Comparison of ENCODE assay signal across 29 mouse cellular contexts in genomic region chr1:131695308-131695707, GRCm38 (mm10). TPM values are rescaled to one million over a fixed set of nuclear protein-coding genes. Genes with fewer than 3 reads are reported as not detected.
DNase-seq lines count a peak whose midpoint lies in the region; ATAC-seq and TF ChIP-seq lines count a peak whose summit lies in the region.
"Had no signal": no experiment of that assay in that cellular context is flagged by ENCODE, and none has a peak within 500 bp of the region (broad histone marks: within the 10 kb centered on the region; RNA-seq: fewer than 3 reads in every experiment).

No protein-coding gene starts in this region.

- H3K27ac ChIP-seq in embryonic facial prominence, embryonic 11.5 days (replicated peaks; ENCODE audit: low read depth, low read length), result no peak overlapping the region
- H3K27ac ChIP-seq in embryonic facial prominence, embryonic 10.5 days (replicated peaks), result no peak overlapping the region
- H3K27ac ChIP-seq in embryonic facial prominence, embryonic 12.5 days, result no peak overlapping the region
- H3K27ac ChIP-seq in stomach, embryonic 15.5 days, result no peak overlapping the region
- H3K27ac ChIP-seq in stomach, postnatal 0 days (replicated peaks), result no peak overlapping the region
- H3K27ac ChIP-seq: embryonic facial prominence, embryonic 13.5 days; embryonic facial prominence, embryonic 15.5 days; forebrain, embryonic 10.5 days; forebrain, embryonic 12.5 days had no signal

- WGBS in embryonic facial prominence, embryonic 11.5 days, result 75% methylated on average over 2 of the region's 2 CpGs
- 83% methylated on average over 2 of the region's 2 CpGs for WGBS in embryonic facial prominence, embryonic 10.5 days
- 73% methylated on average over 2 of the region's 2 CpGs for WGBS in embryonic facial prominence, embryonic 12.5 days
- WGBS in stomach, embryonic 15.5 days, result 67% methylated on average over 2 of the region's 2 CpGs
- 43% methylated on average over 2 of the region's 2 CpGs for WGBS in stomach, postnatal 0 days

- H3K4me1 ChIP-seq in embryonic facial prominence, embryonic 11.5 days (ENCODE audit: control insufficient read depth, insufficient read depth, low read length), result no peaks in the 10 kb centered on the region
- peaks cover 22% of the 10 kb centered on the region for H3K4me1 ChIP-seq in embryonic facial prominence, embryonic 10.5 days
- H3K4me1 ChIP-seq in embryonic facial prominence, embryonic 12.5 days, result no peaks in the 10 kb centered on the region
- H3K4me1 ChIP-seq in stomach, embryonic 15.5 days, result no peaks in the 10 kb centered on the region
- H3K4me1 ChIP-seq in stomach, postnatal 0 days (replicated peaks; ENCODE audit: control insufficient read depth, insufficient read depth), result peaks cover 3% of the 10 kb centered on the region; the same call in 1 of the 2 replicates

- H3K36me3 ChIP-seq in embryonic facial prominence, embryonic 11.5 days (replicated peaks; ENCODE audit: control insufficient read depth, insufficient read depth, low read depth, low read length), result no peaks in the 10 kb centered on the region
- no peaks in the 10 kb centered on the region for H3K36me3 ChIP-seq in embryonic facial prominence, embryonic 10.5 days (replicated peaks)
- H3K36me3 ChIP-seq in embryonic facial prominence, embryonic 12.5 days, result no peaks in the 10 kb centered on the region
- H3K36me3 ChIP-seq in stomach, embryonic 15.5 days, result no peaks in the 10 kb centered on the region
- H3K36me3 ChIP-seq in stomach, postnatal 0 days (ENCODE audit: control insufficient read depth, insufficient read depth, low read length), result no peaks in the 10 kb centered on the region
- H3K36me3 ChIP-seq: embryonic facial prominence, embryonic 13.5 days; embryonic facial prominence, embryonic 15.5 days; forebrain, embryonic 10.5 days; forebrain, embryonic 12.5 days; G1E had no signal

- no peak overlapping the region for H3K9ac ChIP-seq in embryonic facial prominence, embryonic 11.5 days (replicated peaks; ENCODE audit: low read length)
- H3K9ac ChIP-seq in embryonic facial prominence, embryonic 12.5 days, result no peak overlapping the region
- no peak overlapping the region for H3K9ac ChIP-seq in stomach, embryonic 15.5 days
- H3K9ac ChIP-seq in stomach, postnatal 0 days (ENCODE audit: low read length), result no peak overlapping the region
- H3K9ac ChIP-seq: embryonic facial prominence, embryonic 13.5 days; embryonic facial prominence, embryonic 15.5 days; forebrain, embryonic 12.5 days had no signal

- TF ChIP-seq EP300 in stomach, postnatal 0 days (optimal IDR thresholded peaks at IDR 0.05), result no peak

- no peaks in the 10 kb centered on the region for H3K27me3 ChIP-seq in embryonic facial prominence, embryonic 11.5 days (ENCODE audit: control insufficient read depth, insufficient read depth, low read length)
- H3K27me3 ChIP-seq in embryonic facial prominence, embryonic 10.5 days (replicated peaks; ENCODE audit: low read depth, poor library complexity, severe bottlenecking), result no peaks in the 10 kb centered on the region
- no peaks in the 10 kb centered on the region for H3K27me3 ChIP-seq in embryonic facial prominence, embryonic 12.5 days
- H3K27me3 ChIP-seq in stomach, embryonic 15.5 days (replicated peaks), result no peaks in the 10 kb centered on the region
- no peaks in the 10 kb centered on the region for H3K27me3 ChIP-seq in stomach, postnatal 0 days (ENCODE audit: control insufficient read depth, insufficient read depth, low read length)
- H3K27me3 ChIP-seq: CH12.LX; embryonic facial prominence, embryonic 13.5 days; embryonic facial prominence, embryonic 15.5 days; forebrain, embryonic 12.5 days; Patski had no signal

- no peak for TF ChIP-seq CTCF in stomach, postnatal 0 days (IDR thresholded peaks at IDR 0.05; ENCODE audit: low read depth)

- no peaks in the 10 kb centered on the region for H3K9me3 ChIP-seq in embryonic facial prominence, embryonic 11.5 days (replicated peaks; ENCODE audit: control insufficient read depth, low read length)
- H3K9me3 ChIP-seq in embryonic facial prominence, embryonic 10.5 days, result no peaks in the 10 kb centered on the region
- no peaks in the 10 kb centered on the region for H3K9me3 ChIP-seq in embryonic facial prominence, embryonic 12.5 days
- H3K9me3 ChIP-seq in stomach, embryonic 15.5 days, result no peaks in the 10 kb centered on the region
- H3K9me3 ChIP-seq in stomach, postnatal 0 days (ENCODE audit: control insufficient read depth, low read length), result no peaks in the 10 kb centered on the region
- H3K9me3 ChIP-seq: embryonic facial prominence, embryonic 13.5 days; embryonic facial prominence, embryonic 15.5 days; forebrain, embryonic 10.5 days; forebrain, embryonic 12.5 days; G1E had no signal

- no peak overlapping the region for H3K4me2 ChIP-seq in embryonic facial prominence, embryonic 11.5 days (ENCODE audit: low read depth, low read length)
- H3K4me2 ChIP-seq in embryonic facial prominence, embryonic 12.5 days (replicated peaks), result no peak overlapping the region
- no peak overlapping the region for H3K4me2 ChIP-seq in stomach, embryonic 15.5 days
- H3K4me2 ChIP-seq in stomach, postnatal 0 days (replicated peaks; ENCODE audit: low read depth), result no peak overlapping the region
- H3K4me2 ChIP-seq: embryonic facial prominence, embryonic 13.5 days; embryonic facial prominence, embryonic 15.5 days; forebrain, embryonic 12.5 days had no signal

- no peak overlapping the region for H3K4me3 ChIP-seq in embryonic facial prominence, embryonic 11.5 days (ENCODE audit: low read depth, low read length)
- H3K4me3 ChIP-seq in embryonic facial prominence, embryonic 10.5 days, result no peak overlapping the region
- no peak overlapping the region for H3K4me3 ChIP-seq in embryonic facial prominence, embryonic 12.5 days
- H3K4me3 ChIP-seq in stomach, embryonic 15.5 days (replicated peaks), result no peak overlapping the region
- no peak overlapping the region for H3K4me3 ChIP-seq in stomach, postnatal 0 days (ENCODE audit: low read depth, low read length)
- H3K4me3 ChIP-seq: embryonic facial prominence, embryonic 13.5 days; embryonic facial prominence, embryonic 15.5 days; erythroblast, embryonic 14.5 days; forebrain, embryonic 10.5 days; forebrain, embryonic 12.5 days had no signal

- no peak for DNase-seq in embryonic facial prominence, embryonic 11.5 days (ENCODE audit: low spot score)
- DNase-seq in embryonic facial prominence, embryonic 10.5 days (ENCODE audit: low spot score), result no peak
- no peak for DNase-seq in stomach, postnatal 0 days (ENCODE audit: low spot score)
- DNase-seq in frontal cortex, adult 2 months (ENCODE audit: extremely low spot score in 1 of 2, low spot score in 1 of 2), result no peak
- no peak for DNase-seq in thymus, postnatal 36 days
- DNase-seq: adrenal gland, adult 8-10 months; adrenal gland, postnatal 14 days; adrenal gland, postnatal 36 days; B cell, adult 2 months; cerebellum, adult 11-12 months; cerebellum, adult 2 months; cerebellum, adult 9-10 months; cerebellum, postnatal 10 days; cerebellum, postnatal 25 days had no signal

- 0 out of 2 replicates have a peak, but pooled peaks have one; percentile 23 for ATAC-seq in embryonic facial prominence, embryonic 11.5 days (replicated peaks; ENCODE audit: insufficient number of reproducible peaks, low FRiP score, low TSS enrichment, low read depth)
- peak; percentile 53; the same call in 1 of the 2 replicates for ATAC-seq in embryonic facial prominence, embryonic 12.5 days (ENCODE audit: insufficient number of reproducible peaks, insufficient read depth, low FRiP score, low TSS enrichment)
- ATAC-seq in stomach, embryonic 15.5 days (ENCODE audit: insufficient read depth, low FRiP score, low read depth), result peak; percentile 54; the same call in 1 of the 2 replicates
- ATAC-seq in stomach, postnatal 0 days (ENCODE audit: low FRiP score, low TSS enrichment), result peak; percentile 61
- ATAC-seq: activated CD4-positive, CD25-positive, alpha-beta regulatory T cell, adult 4 months; CD4-positive, CD25-positive, alpha-beta regulatory T cell, adult 4 months; forebrain, embryonic 14.5 days; forebrain, embryonic 16.5 days; Patski had no signal

RNA-seq across cellular contexts. Expression of gene Rab7b, which starts 6.8 kb away (rescaled TPM):
- 0.50 and 0.81 TPM in 2 replicates for polyA plus RNA-seq in embryonic facial prominence, embryonic 11.5 days (2014; fragmentation: Nextera tagmentation; extraction: Ambion mirVana)
- polyA plus RNA-seq in embryonic facial prominence, embryonic 10.5 days (2016; fragmentation: Nextera tagmentation; extraction: Ambion mirVana), result 0.64 and 0.91 TPM in 2 replicates
- polyA plus RNA-seq in embryonic facial prominence, embryonic 12.5 days (2016; fragmentation: Nextera tagmentation; extraction: Ambion mirVana), result 1.0 and 1.3 TPM in 2 replicates
- 6.8 and 8.6 TPM in 2 replicates for polyA plus RNA-seq in stomach, embryonic 15.5 days (2015; fragmentation: Nextera tagmentation; extraction: Ambion mirVana)
- 13.5 and 14.4 TPM in 2 replicates for polyA plus RNA-seq in stomach, postnatal 0 days (2015; fragmentation: Nextera tagmentation; extraction: Ambion mirVana)
- 2.7 and 3.4 TPM in 2 replicates for polyA plus RNA-seq in frontal cortex, adult 2 months (2012; rRNA removed)
- polyA plus RNA-seq: activated CD4-positive, CD25-positive, alpha-beta regulatory T cell, adult 4 months; erythroblast, embryonic 14.5 days; G1E had no signal

RNA-seq across cellular contexts. Expression of gene Slc26a9, which starts 48.5 kb away (rescaled TPM):
- 0.22 TPM in 1 of 2 replicates, not detected in the other for polyA plus RNA-seq in embryonic facial prominence, embryonic 11.5 days (2014; fragmentation: Nextera tagmentation; extraction: Ambion mirVana)
- 0.73 TPM in 1 of 2 replicates, not detected in the other for polyA plus RNA-seq in embryonic facial prominence, embryonic 10.5 days (2016; fragmentation: Nextera tagmentation; extraction: Ambion mirVana)
- polyA plus RNA-seq in embryonic facial prominence, embryonic 12.5 days (2016; fragmentation: Nextera tagmentation; extraction: Ambion mirVana), result 0.08 and 0.25 TPM in 2 replicates
- 5.1 and 7.6 TPM in 2 replicates for polyA plus RNA-seq in stomach, embryonic 15.5 days (2015; fragmentation: Nextera tagmentation; extraction: Ambion mirVana)
- polyA plus RNA-seq in stomach, postnatal 0 days (2015; fragmentation: Nextera tagmentation; extraction: Ambion mirVana), result 15.4 and 17.6 TPM in 2 replicates
- 0.06 TPM in 1 of 2 replicates, not detected in the other for polyA plus RNA-seq in frontal cortex, adult 2 months (2012; rRNA removed)
- polyA plus RNA-seq: activated CD4-positive, CD25-positive, alpha-beta regulatory T cell, adult 4 months; CD4-positive, CD25-positive, alpha-beta regulatory T cell, adult 4 months; embryonic facial prominence, embryonic 13.5 days; erythroblast, embryonic 14.5 days; forebrain, embryonic 10.5 days; forebrain, embryonic 12.5 days had no signal

RNA-seq across cellular contexts. Expression of gene Ctse, which starts 57.2 kb away (rescaled TPM):
- 0.36 TPM in 1 of 2 replicates, not detected in the other for polyA plus RNA-seq in embryonic facial prominence, embryonic 11.5 days (2014; fragmentation: Nextera tagmentation; extraction: Ambion mirVana)
- 0.06 TPM in 1 of 2 replicates, not detected in the other for polyA plus RNA-seq in embryonic facial prominence, embryonic 10.5 days (2016; fragmentation: Nextera tagmentation; extraction: Ambion mirVana)
- polyA plus RNA-seq in embryonic facial prominence, embryonic 12.5 days (2016; fragmentation: Nextera tagmentation; extraction: Ambion mirVana), result 0.14 and 0.19 TPM in 2 replicates
- 57.8 and 66.8 TPM in 2 replicates for polyA plus RNA-seq in stomach, embryonic 15.5 days (2015; fragmentation: Nextera tagmentation; extraction: Ambion mirVana)
- 596 and 695 TPM in 2 replicates for polyA plus RNA-seq in stomach, postnatal 0 days (2015; fragmentation: Nextera tagmentation; extraction: Ambion mirVana)
- not detected in 2 replicates for polyA plus RNA-seq in frontal cortex, adult 2 months (2012; rRNA removed)
- polyA plus RNA-seq: cortical plate, adult 2 months; embryonic facial prominence, embryonic 13.5 days; forebrain, embryonic 10.5 days; forebrain, embryonic 12.5 days; forebrain, embryonic 14.5 days; forebrain, embryonic 16.5 days; Patski had no signal

Comparison
In these comparisons a context has a peak if more than half of its experiments do, and no peak if none do; other contexts are left out.
1. RNA of gene Ctse, which starts 57.2 kb away (polyA plus RNA-seq): 596 to 695 TPM in stomach, postnatal 0 days and 57.8 to 66.8 TPM in stomach, embryonic 15.5 days; 0.36 TPM in embryonic facial prominence, embryonic 11.5 days, 0.14 to 0.19 TPM in embryonic facial prominence, embryonic 12.5 days, 0.06 TPM in embryonic facial prominence, embryonic 10.5 days and not detected in frontal cortex, adult 2 months; every median in the first group is over 10 times any median in the second.
2. Peak in every context shown above with its lines, with median percentiles within 50 percentile points of each other: ATAC-seq.